Comparison of ENCODE assay signal across 21 mouse cellular contexts in the genomic region with DNA sequence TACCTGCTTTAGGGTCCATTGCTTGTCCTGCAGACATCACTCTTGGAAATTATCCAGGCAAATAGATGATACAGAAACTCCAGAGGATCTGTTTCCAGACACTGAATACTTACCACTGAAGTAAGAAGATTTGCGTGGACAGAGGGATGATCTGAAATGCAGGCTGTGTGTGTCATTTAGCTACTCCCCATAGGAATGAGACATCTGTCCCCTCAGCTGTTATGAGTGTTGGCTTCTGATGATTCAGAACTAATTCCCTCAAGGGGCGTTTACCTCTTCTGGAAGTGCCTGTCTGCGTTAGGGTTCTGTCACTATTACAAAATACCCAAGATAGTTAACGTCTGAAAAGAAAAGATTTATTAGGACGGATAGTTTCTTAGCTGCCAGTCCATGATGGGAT.
"Had no signal": no experiment of that assay in that cellular context is flagged by ENCODE, and none has a peak within 500 bp of the region (broad histone marks: within the 10 kb centered on the region; RNA-seq: fewer than 3 reads in every experiment).

No protein-coding gene starts in this region.

- H3K9me3 ChIP-seq: intestine, embryonic 15.5 days; limb, embryonic 15.5 days; midbrain, embryonic 10.5 days; midbrain, embryonic 13.5 days; neural tube, embryonic 13.5 days had no signal

- H3K9ac ChIP-seq: intestine, embryonic 15.5 days; limb, embryonic 15.5 days; liver, embryonic 14.5 days; liver, postnatal 0 days; lung, embryonic 14.5 days; midbrain, embryonic 13.5 days; neural tube, embryonic 13.5 days had no signal

- ATAC-seq: intestine, embryonic 15.5 days; liver, postnatal 0 days; lung, postnatal 0 days; midbrain, embryonic 13.5 days had no signal

- H3K4me2 ChIP-seq: intestine, embryonic 15.5 days; limb, embryonic 15.5 days; liver, embryonic 11.5 days; lung, embryonic 14.5 days; midbrain, embryonic 13.5 days; neural tube, embryonic 13.5 days had no signal

- H3K27ac ChIP-seq: intestine, embryonic 15.5 days; limb, embryonic 15.5 days; liver, embryonic 14.5 days; midbrain, embryonic 10.5 days; midbrain, embryonic 13.5 days; neural tube, embryonic 13.5 days had no signal

- H3K4me1 ChIP-seq: intestine, embryonic 15.5 days; limb, embryonic 15.5 days; megakaryocyte, embryonic 14.5 days; midbrain, embryonic 10.5 days; midbrain, embryonic 13.5 days; neural tube, embryonic 13.5 days had no signal

- H3K4me3 ChIP-seq: intestine, embryonic 15.5 days; limb, embryonic 15.5 days; megakaryocyte, embryonic 14.5 days; midbrain, embryonic 10.5 days; midbrain, embryonic 13.5 days; neural tube, embryonic 13.5 days had no signal

- H3K36me3 ChIP-seq: intestine, embryonic 15.5 days; limb, embryonic 15.5 days; midbrain, embryonic 10.5 days; midbrain, embryonic 13.5 days; neural tube, embryonic 13.5 days had no signal

- H3K27me3 ChIP-seq: intestine, embryonic 15.5 days; limb, embryonic 15.5 days; megakaryocyte, embryonic 14.5 days; midbrain, embryonic 13.5 days; neural tube, embryonic 13.5 days had no signal

- DNase-seq: kidney, adult 11 months; kidney, adult 9 months; kidney, postnatal 14 days; kidney, postnatal 4 days; liver, postnatal 0 days; lung, embryonic 14.5 days; lung, postnatal 36 days; retina, postnatal 1 day; right cerebral cortex, postnatal 4 days; spleen, adult 18-20 months; thymus, adult 18-20 months; thymus, postnatal 36 days had no signal
